Comparison of ENCODE assay signal across 9 mouse cellular contexts in genomic region chr5:106573742-106574559, GRCm38 (mm10). TPM values are rescaled to one million over a fixed set of nuclear protein-coding genes. Genes with fewer than 3 reads are reported as not detected.
A peak's percentile ranks its signal among the peaks of the same experiment; 100 is the strongest.
DNase-seq lines count a peak whose midpoint lies in the region; ATAC-seq lines count a peak whose summit lies in the region.
"Had no signal": no experiment of that assay in that cellular context is flagged by ENCODE, and none has a peak within 500 bp of the region (broad histone marks: within the 10 kb centered on the region; RNA-seq: fewer than 3 reads in every experiment).

No protein-coding gene starts in this region.

- H3K9me3 ChIP-seq in forebrain, embryonic 16.5 days (ENCODE audit: control insufficient read depth, low read length): peaks cover 2% of the 10 kb centered on the region; the same call in 1 of the 2 replicates
- no peaks in the 10 kb centered on the region for H3K9me3 ChIP-seq in limb, embryonic 10.5 days (replicated peaks)
- H3K9me3 ChIP-seq in midbrain, embryonic 13.5 days: 0 out of 2 replicates have a peak, but pooled peaks cover 3% of the 10 kb centered on the region

- peaks cover 19% of the 10 kb centered on the region for H3K4me1 ChIP-seq in forebrain, embryonic 16.5 days (replicated peaks; ENCODE audit: control insufficient read depth, insufficient read depth, low read length)
- H3K4me1 ChIP-seq in limb, embryonic 10.5 days: peaks cover 12% of the 10 kb centered on the region
- H3K4me1 ChIP-seq in midbrain, embryonic 13.5 days (replicated peaks): peaks cover 24% of the 10 kb centered on the region

- peak overlapping the region; percentile 50 for H3K4me3 ChIP-seq in forebrain, embryonic 16.5 days (replicated peaks; ENCODE audit: low read length)
- H3K4me3 ChIP-seq in limb, embryonic 10.5 days: peak overlapping the region; percentile 71
- peak overlapping the region; percentile 58 for H3K4me3 ChIP-seq in midbrain, embryonic 13.5 days (replicated peaks)

- H3K27me3 ChIP-seq in forebrain, embryonic 16.5 days (replicated peaks; ENCODE audit: control insufficient read depth, insufficient read depth, low read length): peaks cover 46% of the 10 kb centered on the region
- H3K27me3 ChIP-seq in limb, embryonic 10.5 days (ENCODE audit: low read depth, poor library complexity, severe bottlenecking): peaks cover 86% of the 10 kb centered on the region
- H3K27me3 ChIP-seq in midbrain, embryonic 13.5 days: peaks cover 60% of the 10 kb centered on the region

- 7% methylated on average over 39 of the region's 55 CpGs for WGBS in forebrain, embryonic 16.5 days
- WGBS in limb, embryonic 10.5 days: 6% methylated on average over 55 of the region's 55 CpGs
- 4% methylated on average over 55 of the region's 55 CpGs for WGBS in midbrain, embryonic 13.5 days

- peak overlapping the region; percentile 58 for H3K9ac ChIP-seq in forebrain, embryonic 16.5 days (replicated peaks; ENCODE audit: low read depth, low read length)
- H3K9ac ChIP-seq in midbrain, embryonic 13.5 days (replicated peaks): peak overlapping the region; percentile 84

- ATAC-seq in cerebellum, adult (ENCODE audit: insufficient number of reproducible peaks, low FRiP score, low TSS enrichment): peak; percentile 71
- peak; percentile 45 for ATAC-seq in forebrain, embryonic 16.5 days
- ATAC-seq in midbrain, embryonic 13.5 days: peak; percentile 85

- H3K36me3 ChIP-seq in forebrain, embryonic 16.5 days (ENCODE audit: control insufficient read depth, insufficient read depth): no peaks in the 10 kb centered on the region
- H3K36me3 ChIP-seq in limb, embryonic 10.5 days: no peaks in the 10 kb centered on the region
- H3K36me3 ChIP-seq in midbrain, embryonic 13.5 days: no peaks in the 10 kb centered on the region

- no peak for DNase-seq in cerebellum, postnatal 4 days (ENCODE audit: low spot score in 2 of 2)
- peak; percentile 35 to 38 for DNase-seq in right cerebral cortex, postnatal 10 days (ENCODE audit: low spot score in 2 of 2)
- no peak for DNase-seq in right cerebral cortex, postnatal 25 days
- DNase-seq in limb, embryonic 10.5 days (ENCODE audit: low spot score): peak; percentile 62
- no peak for DNase-seq in c-Kit-positive CD71-positive TER-119-positive erythroid progenitor cells, embryonic 14.5 days (ENCODE audit: low spot score)

- H3K4me2 ChIP-seq in forebrain, embryonic 16.5 days (ENCODE audit: low read length): peak overlapping the region; percentile 80
- peak overlapping the region; percentile 94 for H3K4me2 ChIP-seq in midbrain, embryonic 13.5 days (replicated peaks)

- no peak overlapping the region for H3K27ac ChIP-seq in forebrain, embryonic 16.5 days (ENCODE audit: low read length)
- H3K27ac ChIP-seq in limb, embryonic 10.5 days: peak overlapping the region; percentile 80
- H3K27ac ChIP-seq in midbrain, embryonic 13.5 days: peak overlapping the region; percentile 65

RNA-seq across cellular contexts. Expression of gene Gm17304, which starts 34.9 kb away (rescaled TPM):
- not detected in 2 replicates for polyA plus RNA-seq in forebrain, embryonic 16.5 days (2015; fragmentation: Nextera tagmentation; extraction: Ambion mirVana)
- polyA plus RNA-seq in limb, embryonic 10.5 days (2016; fragmentation: Nextera tagmentation; extraction: Ambion mirVana): not detected in 2 replicates
- polyA plus RNA-seq in midbrain, embryonic 13.5 days (2015; fragmentation: Nextera tagmentation; extraction: Ambion mirVana): not detected in 2 replicates
- polyA plus RNA-seq: C2C12 had no signal

Comparison
In these comparisons a context has a peak if more than half of its experiments do, and no peak if none do; other contexts are left out.
1. DNase-seq: peak in right cerebral cortex, postnatal 10 days (2 of 2) and limb, embryonic 10.5 days (single experiment); none in cerebellum, postnatal 4 days (0 of 2), right cerebral cortex, postnatal 25 days (single experiment) and c-Kit-positive CD71-positive TER-119-positive erythroid progenitor cells, embryonic 14.5 days (single experiment).
2. Peak in every context shown above with its lines, with median percentiles within 50 percentile points of each other: ATAC-seq and H3K4me3 ChIP-seq.